Mouse (Mus musculus) layer of hippocampus, adult 2 months (tissue): ENCODE data around the gene 1810062G17Rik. TPM values are rescaled to one million over a fixed set of nuclear protein-coding genes. Genes with fewer than 3 reads are reported as not detected.

Experiments used
- DNase-seq, 2 experiments: peaks; one replicate each; pipeline ENCODE4 v3.0.0; 2022; ENCODE audit warnings: low spot score in 2 of 2
- H3K27ac ChIP-seq: fragments of 200-600 bp; 2 replicates; pipeline ENCODE4 v1.8.1; 2022
- H3K4me3 ChIP-seq: fragments of 200-600 bp; 2 replicates; pipeline ENCODE4 v1.8.1; 2022; ENCODE audit warnings: mild to moderate bottlenecking
- CTCF ChIP-seq: fragments of 200-600 bp; conservative IDR thresholded peaks from 2 replicates; pipeline ENCODE4 v1.8.1; 2022; ENCODE audit warnings: antibody characterized with exemption, mild to moderate bottlenecking, moderate library complexity
- microRNA-seq, 2 experiments: library from miRNA; unstranded; fragments of <30 nt; microRNA quantifications; one replicate each; pipeline ENCODE4 v1.2.0; 2021
- total RNA-seq, 2 experiments: library from RNA; stranded (reverse); gene quantifications; 2 replicates each; pipeline ENCODE4 v1.2.3; 2021

The 1810062G17Rik gene
- total RNA-seq, 2 experiments from 2014 or later: not detected

GRCm38 (mm10) chr3:36499418-36499817, 23.7 kb downstream of the 1810062G17Rik start:
- TF ChIP-seq CTCF: no peak
- Histone ChIP-seq H3K27ac (no peak overlapping the region), H3K4me3 (no peak overlapping the region)
- no peak for DNase-seq

- Histone ChIP-seq H3K27ac (no peak overlapping the region), H3K4me3 (no peak overlapping the region)
- no peak for DNase-seq
- TF ChIP-seq CTCF: no peak
Measured at GRCm38 (mm10) chr3:36500976-36501375, 25.2 kb downstream of the 1810062G17Rik start.

- no peak for DNase-seq
- TF ChIP-seq CTCF: no peak
- Histone ChIP-seq H3K27ac (no peak overlapping the region), H3K4me3 (no peak overlapping the region)
Measured at GRCm38 (mm10) chr3:36501546-36501945, 25.8 kb downstream of the 1810062G17Rik start.

GRCm38 (mm10) chr3:36505306-36505705, 29.6 kb downstream of the 1810062G17Rik start:
- no peak for TF ChIP-seq CTCF

GRCm38 (mm10) chr3:36505809-36506735, 30.3 kb downstream of the 1810062G17Rik start:
- DNase-seq: no peak
- no peak overlapping the region for H3K4me3 ChIP-seq
- H3K27ac ChIP-seq: no peak overlapping the region
- no peak for TF ChIP-seq CTCF

More at GRCm38 (mm10) chr3:36505306-36505705, 29.6 kb downstream of the 1810062G17Rik start:
- Histone ChIP-seq H3K4me3 (no peak overlapping the region), H3K27ac (no peak overlapping the region)
- no peak for DNase-seq

GRCm38 (mm10) chr3:36511491-36511890, 35.8 kb downstream of the 1810062G17Rik start:
- no peak overlapping the region for H3K4me3 ChIP-seq
- H3K27ac ChIP-seq: no peak overlapping the region
- no peak for DNase-seq
- TF ChIP-seq CTCF: no peak

GRCm38 (mm10) chr3:36516196-36516595, 40.5 kb downstream of the 1810062G17Rik start:
- DNase-seq: no peak
- Histone ChIP-seq H3K4me3 (no peak overlapping the region), H3K27ac (no peak overlapping the region)
- no peak for TF ChIP-seq CTCF

- no peak for TF ChIP-seq CTCF
- DNase-seq: peak in 1 of 2 experiments; percentile 21
- H3K27ac ChIP-seq: no peak within 1 kb of the TSS
- peak within 1 kb of the TSS; percentile 57 for H3K4me3 ChIP-seq
Measured at GRCm38 (mm10) chr3:36521073-36522060, 45.6 kb downstream of the 1810062G17Rik start, which contains the start of gene Gm11549. Gene Gm11549, minus strand, starts transcription at chr3:36521813.

GRCm38 (mm10) chr3:36522137-36522536, 46.4 kb downstream of the 1810062G17Rik start:
- TF ChIP-seq CTCF: no peak
- Histone ChIP-seq H3K27ac (no peak overlapping the region), H3K4me3 (no peak overlapping the region)
- no peak for DNase-seq

GRCm38 (mm10) chr3:36524466-36524865, 48.7 kb downstream of the 1810062G17Rik start:
- no peak overlapping the region for H3K27ac ChIP-seq
- H3K4me3 ChIP-seq: no peak overlapping the region
- no peak for DNase-seq
- no peak for TF ChIP-seq CTCF

GRCm38 (mm10) chr3:36530345-36530744, 54.6 kb downstream of the 1810062G17Rik start:
- no peak overlapping the region for H3K4me3 ChIP-seq
- no peak for DNase-seq
- H3K27ac ChIP-seq: no peak overlapping the region
- no peak for TF ChIP-seq CTCF

- Histone ChIP-seq H3K4me3 (no peak overlapping the region), H3K27ac (no peak overlapping the region)
- DNase-seq: no peak
- TF ChIP-seq CTCF: no peak
Measured at GRCm38 (mm10) chr3:36530781-36531180, 55.0 kb downstream of the 1810062G17Rik start.

- DNase-seq: no peak
- Histone ChIP-seq H3K27ac (no peak overlapping the region), H3K4me3 (no peak overlapping the region)
- TF ChIP-seq CTCF: no peak
Measured at GRCm38 (mm10) chr3:36531242-36531641, 55.5 kb downstream of the 1810062G17Rik start.

Small RNAs within 50 kb of the gene (microRNA-seq; reads per million reads assigned to microRNA genes)
- 0 to 0.18 reads per million in 2 experiments for gene Mir7009

Other genes starting within 250 kb of the 1810062G17Rik start
- gene Anxa5, start within 50 bp of the 1810062G17Rik start, total RNA-seq: 10 to 100 TPM; 48.6 to 53.4 TPM
- 1 to 10 TPM; 2.4 to 3.1 TPM for gene Gm11549, start 45.9 kb downstream of the 1810062G17Rik start, total RNA-seq
- gene Exosc9, start 76.7 kb downstream of the 1810062G17Rik start, total RNA-seq: 10 to 100 TPM; 38.4 to 40.7 TPM
- gene Ccna2, start 96.2 kb downstream of the 1810062G17Rik start, total RNA-seq: 1 to 10 TPM; 1.5 to 1.8 TPM
- 10 to 100 TPM; 17.4 to 17.7 TPM for gene Bbs7, start 137.5 kb downstream of the 1810062G17Rik start, total RNA-seq
- gene Trpc3, start 214.2 kb downstream of the 1810062G17Rik start, total RNA-seq: 1 to 10 TPM; 4.1 to 5.9 TPM